Mouse (Mus musculus) retina, postnatal 7 days (tissue): ENCODE data around the gene Tuba1a.

Experiments used
- DNase-seq: peaks from one replicate; pipeline ENCODE4 v3.0.0-alpha.2; 2012; ENCODE audit warnings: low read depth, low spot score

Tuba1a gene

GRCm38 (mm10) chr15:98953401-98954356 lies at the start of gene Tuba1a, which contains the start of gene Gm49450:
Tuba1a (minus strand) TSS chr15:98953703.
Gm49450 (minus strand) TSS chr15:98953551.
- DNase-seq: peak; percentile 95

- no peak for DNase-seq
These were observed 48.0 kb upstream of the Tuba1a start for GRCm38 (mm10) chr15:99001451-99001931.

GRCm38 (mm10) chr15:99000535-99001283 lies 47.2 kb upstream of the Tuba1a start:
- no peak for DNase-seq

GRCm38 (mm10) chr15:98998775-98999157 lies 45.3 kb upstream of the Tuba1a start:
- no peak for DNase-seq

- no peak for DNase-seq
These were observed 44.7 kb upstream of the Tuba1a start for GRCm38 (mm10) chr15:98997938-98998774.

- no peak for DNase-seq
These were observed 43.3 kb upstream of the Tuba1a start for GRCm38 (mm10) chr15:98996840-98997239.

- DNase-seq: no peak
These were observed 41.5 kb upstream of the Tuba1a start for GRCm38 (mm10) chr15:98994957-98995520.

GRCm38 (mm10) chr15:98993865-98994264 lies 40.4 kb upstream of the Tuba1a start:
- peak; percentile 82 for DNase-seq

- DNase-seq: peak; percentile 79
These were observed 39.7 kb upstream of the Tuba1a start for GRCm38 (mm10) chr15:98993093-98993793.

- DNase-seq: no peak
These were observed 38.8 kb upstream of the Tuba1a start for GRCm38 (mm10) chr15:98992086-98992912.

- DNase-seq: no peak
These were observed 38.1 kb upstream of the Tuba1a start for GRCm38 (mm10) chr15:98991540-98992050.

GRCm38 (mm10) chr15:98990669-98991539 lies 37.4 kb upstream of the Tuba1a start:
- DNase-seq: no peak

GRCm38 (mm10) chr15:98989701-98990430 lies 36.4 kb upstream of the Tuba1a start:
- no peak for DNase-seq

- DNase-seq: no peak
These were observed 35.3 kb upstream of the Tuba1a start for GRCm38 (mm10) chr15:98988787-98989186.

GRCm38 (mm10) chr15:98987661-98988181 lies 34.2 kb upstream of the Tuba1a start:
- no peak for DNase-seq

GRCm38 (mm10) chr15:98987077-98987630 lies 33.7 kb upstream of the Tuba1a start:
- no peak for DNase-seq
